Mouse (Mus musculus) liver, embryonic 15.5 days (tissue): ENCODE results near the gene Il34. TPM values are rescaled to one million over a fixed set of nuclear protein-coding genes. Genes with fewer than 3 reads are reported as not detected.

ENCODE experiments used
- ATAC-seq: fragments of 200-750 bp; cut with Nextera tagmentation; 2 replicates; pipeline ENCODE4 v1.8.0; 2017; ENCODE audit warnings: moderate number of reproducible peaks, mild to moderate bottlenecking, moderate library complexity; ENCODE audit not compliant: insufficient read depth
- H3K27ac ChIP-seq: fragments of 300-500 bp; sonication (generic); replicated peaks from 2 replicates; pipeline ENCODE4 v1.5.1; 2015; ENCODE audit warnings: mild to moderate bottlenecking, inconsistent platforms
- H3K27me3 ChIP-seq: fragments of 300-500 bp; sonication (generic); 2 replicates; pipeline ENCODE4 v1.6.1; 2015; ENCODE audit warnings: mild to moderate bottlenecking, inconsistent platforms
- H3K36me3 ChIP-seq: fragments of 300-500 bp; sonication (generic); replicated peaks from 2 replicates; pipeline ENCODE4 v1.6.1; 2015; ENCODE audit warnings: moderate library complexity, mild to moderate bottlenecking, inconsistent platforms
- H3K4me1 ChIP-seq: fragments of 300-500 bp; sonication (generic); replicated peaks from 2 replicates; pipeline ENCODE4 v1.6.1; 2015; ENCODE audit warnings: inconsistent platforms
- H3K4me2 ChIP-seq: fragments of 300-500 bp; sonication (generic); 2 replicates; pipeline ENCODE4 v1.6.1; 2015; ENCODE audit warnings: moderate library complexity, mild to moderate bottlenecking, inconsistent platforms
- H3K4me3 ChIP-seq: fragments of 300-500 bp; sonication (generic); replicated peaks from 2 replicates; pipeline ENCODE4 v1.5.1; 2015; ENCODE audit warnings: mild to moderate bottlenecking, inconsistent platforms
- H3K9ac ChIP-seq: fragments of 300-500 bp; sonication (generic); 2 replicates; pipeline ENCODE4 v1.6.1; 2015; ENCODE audit warnings: moderate library complexity, mild to moderate bottlenecking, inconsistent platforms
- H3K9me3 ChIP-seq: fragments of 300-500 bp; sonication (generic); replicated peaks from 2 replicates; pipeline ENCODE4 v1.6.1; 2016; ENCODE audit warnings: inconsistent platforms
- WGBS: fragments of 180-500 bp; shearing (Covaris S2); methylation state at CpG from one replicate; pipeline ENCODE4 v1.1.7; 2015; ENCODE audit warnings: mixed read lengths; ENCODE audit not compliant: insufficient replicate concordance; 5-methylcytosine and 5-hydroxymethylcytosine counted together
- polyA plus RNA-seq: library from polyadenylated mRNA; unstranded; fragments of >200 nt; fragmentation: Nextera tagmentation; extraction: Ambion mirVana; gene quantifications from 2 replicates; pipeline ENCODE4 v1.2.1, GENCODE M21; 2015

Gene Il34
- polyA plus RNA-seq, 1 experiment from 2014 or later: 0.23 TPM

DNA sequence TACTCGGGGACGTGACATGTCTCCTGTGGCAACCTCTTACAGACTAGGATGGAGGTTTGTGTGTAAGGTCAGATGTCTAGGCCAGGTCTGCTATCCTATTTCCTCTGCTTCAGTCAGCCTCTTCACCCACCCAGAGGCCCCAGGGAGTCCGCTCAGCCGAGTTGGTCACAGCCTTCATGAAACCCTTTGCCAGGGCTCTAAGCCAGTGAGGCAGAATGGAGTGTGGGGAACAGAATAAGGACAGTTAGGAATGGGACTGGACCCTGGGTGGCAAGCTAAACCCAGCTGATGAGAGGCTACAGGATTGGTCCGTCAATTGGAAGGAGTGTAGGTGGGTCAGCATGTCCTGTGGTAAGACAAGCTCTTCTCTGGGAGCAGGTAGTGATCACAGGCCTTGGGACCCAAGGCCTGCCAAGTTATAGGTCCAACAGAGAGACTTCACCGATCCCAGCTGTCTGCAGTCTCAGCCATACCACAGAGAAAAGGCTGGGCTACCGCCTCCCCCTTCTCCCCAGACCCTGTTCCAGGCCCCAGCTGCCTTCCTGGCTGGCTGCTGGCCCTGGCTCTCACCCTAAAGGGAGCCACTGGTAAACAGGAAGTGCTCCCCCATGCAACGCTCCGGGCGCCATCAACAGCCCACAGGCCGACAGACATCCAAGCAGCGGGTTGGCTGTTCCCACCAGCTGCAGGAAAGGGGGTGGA lies 86.6 kb downstream of the Il34 start:
- peaks cover 13% of the 10 kb centered on the region; the same call in 1 of the 2 replicates for H3K4me1 ChIP-seq
- ATAC-seq: no peak

GRCm38 (mm10) chr8:110718209-110718968 lies 87.3 kb downstream of the Il34 start:
- Histone ChIP-seq H3K4me1 (peaks cover 12% of the 10 kb centered on the region; the same call in 1 of the 2 replicates), H3K9ac (no peak overlapping the region), H3K27ac (no peak overlapping the region), H3K27me3 (peaks cover 49% of the 10 kb centered on the region), H3K4me3 (no peak overlapping the region), H3K36me3 (peaks cover 7% of the 10 kb centered on the region), H3K4me2 (no peak overlapping the region), H3K9me3 (no peaks in the 10 kb centered on the region)
- WGBS: 60% methylated on average over 8 of the region's 8 CpGs
- no peak for ATAC-seq

More for the DNA sequence above, 86.6 kb downstream of the Il34 start:
- peaks cover 7% of the 10 kb centered on the region; the same call in 1 of the 2 replicates for H3K36me3 ChIP-seq
- no peaks in the 10 kb centered on the region for H3K9me3 ChIP-seq
- no peak overlapping the region for H3K27ac ChIP-seq
- no peak overlapping the region for H3K4me3 ChIP-seq
- WGBS: 36% methylated on average over 12 of the region's 12 CpGs
- no peak overlapping the region for H3K9ac ChIP-seq
- peaks cover 52% of the 10 kb centered on the region for H3K27me3 ChIP-seq
- no peak overlapping the region for H3K4me2 ChIP-seq

- 57% methylated on average over 7 of the region's 7 CpGs for WGBS
- peaks cover 13% of the 10 kb centered on the region for H3K36me3 ChIP-seq
- no peak for ATAC-seq
- no peak overlapping the region for H3K27ac ChIP-seq
- peaks cover 36% of the 10 kb centered on the region for H3K27me3 ChIP-seq
- H3K9ac ChIP-seq: no peak overlapping the region
- H3K4me3 ChIP-seq: no peak overlapping the region
- no peaks in the 10 kb centered on the region for H3K9me3 ChIP-seq
- no peak overlapping the region for H3K4me2 ChIP-seq
- peaks cover 12% of the 10 kb centered on the region; the same call in 1 of the 2 replicates for H3K4me1 ChIP-seq
Measured at GRCm38 (mm10) chr8:110717131-110717530, 88.6 kb downstream of the Il34 start.

DNA sequence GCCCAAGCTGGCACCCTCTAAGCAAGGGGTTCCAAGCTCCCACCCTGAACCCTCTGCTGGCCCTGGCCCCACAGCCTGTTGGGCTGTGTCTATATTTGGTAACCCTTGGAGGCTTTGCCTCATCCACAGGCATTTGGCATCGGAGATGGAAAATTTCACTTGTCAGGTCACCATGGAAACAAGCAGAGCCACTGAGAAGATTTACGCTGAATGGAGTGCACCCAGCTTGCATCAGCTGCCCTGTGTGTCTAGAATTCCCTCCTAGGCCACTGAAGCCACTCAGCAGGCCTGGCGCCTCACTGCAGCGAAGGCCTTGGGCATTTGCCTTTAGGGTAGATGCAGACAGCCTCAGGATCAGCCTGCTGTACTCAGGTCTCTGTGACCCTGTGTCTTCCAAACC lies 89.6 kb downstream of the Il34 start:
- H3K4me2 ChIP-seq: no peak overlapping the region
- peaks cover 25% of the 10 kb centered on the region for H3K27me3 ChIP-seq
- no peaks in the 10 kb centered on the region for H3K9me3 ChIP-seq
- peaks cover 23% of the 10 kb centered on the region for H3K36me3 ChIP-seq
- no peak for ATAC-seq
- no peak overlapping the region for H3K27ac ChIP-seq
- H3K4me3 ChIP-seq: no peak overlapping the region
- 71% methylated on average over 4 of the region's 4 CpGs for WGBS
- H3K9ac ChIP-seq: no peak overlapping the region
- peaks cover 8% of the 10 kb centered on the region; the same call in 1 of the 2 replicates for H3K4me1 ChIP-seq

DNA sequence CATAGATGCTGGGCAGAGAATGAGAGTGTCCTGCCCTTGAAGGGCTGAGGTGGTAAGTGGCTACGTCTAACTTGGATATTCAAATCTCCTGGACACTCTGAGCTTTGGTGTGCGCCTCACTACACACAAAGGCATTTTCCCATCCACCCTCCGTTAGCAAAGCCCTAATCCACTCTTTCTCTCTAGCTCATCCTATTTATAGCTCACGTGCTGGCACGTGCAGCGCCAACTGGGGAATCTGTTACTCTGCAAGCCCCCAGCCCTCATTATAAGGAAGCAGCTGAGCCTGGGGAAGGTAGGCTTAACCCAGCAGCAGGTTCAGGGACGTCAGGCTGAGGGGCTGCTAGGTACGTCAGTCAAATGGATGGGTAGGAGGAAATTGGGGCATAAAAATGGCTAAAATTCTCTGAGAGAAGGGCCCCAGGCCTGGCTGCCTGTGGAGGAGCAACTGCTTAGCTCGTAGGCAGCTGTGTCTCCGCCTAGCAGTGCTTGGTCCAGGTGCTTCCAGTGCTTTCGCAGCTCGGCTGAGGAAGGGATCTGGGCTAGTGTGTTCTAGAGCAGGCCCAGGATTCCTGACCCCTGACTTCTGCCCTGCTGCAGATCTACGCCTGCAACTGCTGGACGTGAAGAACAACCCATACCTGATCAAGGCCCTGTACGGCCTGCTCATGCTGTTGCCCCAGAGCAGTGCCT lies 90.8 kb downstream of the Il34 start:
- Histone ChIP-seq H3K27me3 (peaks cover 14% of the 10 kb centered on the region), H3K27ac (no peak overlapping the region), H3K4me1 (0 out of 2 replicates have a peak, but pooled peaks cover 3% of the 10 kb centered on the region), H3K4me2 (no peak overlapping the region), H3K9me3 (no peaks in the 10 kb centered on the region), H3K9ac (no peak overlapping the region), H3K36me3 (peaks cover 34% of the 10 kb centered on the region), H3K4me3 (no peak overlapping the region)
- 68% methylated on average over 15 of the region's 15 CpGs for WGBS
- no peak for ATAC-seq

- no peaks in the 10 kb centered on the region for H3K27me3 ChIP-seq
- peaks cover 35% of the 10 kb centered on the region for H3K36me3 ChIP-seq
- H3K9me3 ChIP-seq: no peaks in the 10 kb centered on the region
- H3K4me1 ChIP-seq: no peaks in the 10 kb centered on the region
- no peak for ATAC-seq
- no peak overlapping the region for H3K27ac ChIP-seq
- no peak overlapping the region for H3K4me2 ChIP-seq
- H3K4me3 ChIP-seq: no peak overlapping the region
- WGBS: 70% methylated on average over 7 of the region's 7 CpGs
- no peak overlapping the region for H3K9ac ChIP-seq
Measured at GRCm38 (mm10) chr8:110713073-110713472, 92.7 kb downstream of the Il34 start.

DNA sequence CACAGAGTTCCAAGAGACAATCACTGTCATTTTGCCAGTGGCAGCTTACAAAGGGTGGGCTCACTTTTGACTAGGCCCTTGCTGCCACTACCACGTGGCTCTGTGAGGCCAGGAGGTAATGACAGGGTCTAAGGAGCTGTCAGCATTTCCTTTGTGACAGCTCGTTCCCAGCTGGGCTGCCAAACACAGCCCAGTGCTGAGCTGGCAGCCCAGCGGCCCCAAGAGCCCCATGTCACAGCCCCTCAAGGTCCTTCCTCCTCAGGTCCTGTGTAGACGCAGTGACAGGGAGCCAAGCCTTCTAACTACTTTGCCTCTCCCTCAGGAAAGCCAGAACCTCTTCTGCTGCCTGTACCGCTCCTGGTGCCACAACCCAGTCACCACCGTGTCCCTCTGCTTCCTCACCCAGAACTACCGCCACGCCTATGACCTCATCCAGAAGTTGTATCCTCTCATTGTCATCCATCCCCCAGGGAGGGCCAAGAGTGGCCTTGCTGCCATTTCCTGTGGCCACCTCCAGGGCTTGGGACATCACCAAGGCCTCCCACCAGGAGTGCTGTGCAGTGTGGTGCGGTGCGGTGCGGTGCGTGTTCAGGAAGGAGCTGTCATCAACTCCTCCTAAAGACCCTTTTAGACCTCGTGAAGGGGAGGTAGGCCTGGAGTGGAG lies 94.3 kb downstream of the Il34 start:
- Histone ChIP-seq H3K4me2 (no peak overlapping the region), H3K27ac (no peak overlapping the region), H3K9ac (no peak overlapping the region), H3K27me3 (no peaks in the 10 kb centered on the region), H3K9me3 (no peaks in the 10 kb centered on the region), H3K4me3 (no peak overlapping the region), H3K36me3 (peaks cover 35% of the 10 kb centered on the region), H3K4me1 (no peaks in the 10 kb centered on the region)
- ATAC-seq: peak; percentile 46; the same call in 1 of the 2 replicates
- WGBS: 66% methylated on average over 13 of the region's 13 CpGs

GRCm38 (mm10) chr8:110710593-110710992 lies 95.1 kb downstream of the Il34 start:
- Histone ChIP-seq H3K36me3 (peaks cover 35% of the 10 kb centered on the region), H3K27me3 (no peaks in the 10 kb centered on the region), H3K4me1 (no peaks in the 10 kb centered on the region), H3K9ac (no peak overlapping the region), H3K27ac (no peak overlapping the region), H3K4me3 (no peak overlapping the region), H3K9me3 (no peaks in the 10 kb centered on the region), H3K4me2 (no peak overlapping the region)
- no peak for ATAC-seq
- WGBS: 58% methylated on average over 3 of the region's 3 CpGs

- no peak overlapping the region for H3K27ac ChIP-seq
- H3K9ac ChIP-seq: no peak overlapping the region
- H3K4me3 ChIP-seq: no peak overlapping the region
- 82% methylated on average over 11 of the region's 11 CpGs for WGBS
- no peak overlapping the region for H3K4me2 ChIP-seq
- peaks cover 28% of the 10 kb centered on the region for H3K36me3 ChIP-seq
- no peaks in the 10 kb centered on the region for H3K27me3 ChIP-seq
- ATAC-seq: no peak
- no peaks in the 10 kb centered on the region for H3K9me3 ChIP-seq
- H3K4me1 ChIP-seq: no peaks in the 10 kb centered on the region
Measured at GRCm38 (mm10) chr8:110708429-110708828, 97.3 kb downstream of the Il34 start.

GRCm38 (mm10) chr8:110706288-110706870 lies 99.3 kb downstream of the Il34 start:
- Histone ChIP-seq H3K27me3 (no peaks in the 10 kb centered on the region), H3K4me2 (no peak overlapping the region), H3K4me3 (no peak overlapping the region), H3K9ac (no peak overlapping the region), H3K36me3 (peaks cover 15% of the 10 kb centered on the region), H3K4me1 (no peaks in the 10 kb centered on the region), H3K27ac (no peak overlapping the region), H3K9me3 (no peaks in the 10 kb centered on the region)
- WGBS: 70% methylated on average over 3 of the region's 3 CpGs
- no peak for ATAC-seq
